Mouse (Mus musculus): ENCODE measurements at regions not wholly inside any gene's neighbourhood (a gene's known extent, or its start where the extent isn't known, plus 50 kb on each side); places are given as distances from the start of the nearest gene placed in this dataset.
A peak's percentile ranks its signal among the peaks of the same experiment; 100 is the strongest.

- DNase-seq (ENCODE audit: low spot score), result peak; percentile 18
Measured at GRCm38 (mm10) chr8:97733338-97733737, 1682.9 kb downstream of the Cdh8 start.

- no peak for DNase-seq (ENCODE audit: low spot score)
Measured at GRCm38 (mm10) chr8:97722627-97723026, 1693.6 kb downstream of the Cdh8 start.

GRCm38 (mm10) chr8:97701706-97702105 is 1714.6 kb downstream of the Cdh8 start:
- peak; percentile 4 for DNase-seq (ENCODE audit: low spot score)

GRCm38 (mm10) chr8:97664404-97664803 is 1751.9 kb downstream of the Cdh8 start:
- no peak for DNase-seq (ENCODE audit: low spot score)

GRCm38 (mm10) chr8:97662144-97662543 is 1754.1 kb downstream of the Cdh8 start:
- no peak for DNase-seq (ENCODE audit: low spot score)

GRCm38 (mm10) chr8:97651802-97652201 is 1763.5 kb upstream of the Got2 start:
- DNase-seq (ENCODE audit: low spot score), result no peak

GRCm38 (mm10) chr8:97632980-97633379 is 1744.6 kb upstream of the Got2 start:
- DNase-seq (ENCODE audit: low spot score), result no peak

All from layer of hippocampus, adult 11-12 months (tissue).